Mouse (Mus musculus) E14TG2a.4 (cell line): ENCODE data around the gene Mbd6.

Experiments used
- H3K27me3 ChIP-seq: 2 replicates; pipeline ENCODE4 v1.6.1; 2014; ENCODE audit warnings: low read length, control low read depth; ENCODE audit not compliant: insufficient read depth
- H3K36me3 ChIP-seq: 2 replicates; pipeline ENCODE4 v1.6.1; 2014; ENCODE audit warnings: low read length, control low read depth; ENCODE audit not compliant: insufficient read depth
- H3K4me1 ChIP-seq: replicated peaks from 2 replicates; pipeline ENCODE4 v1.6.1; 2014; ENCODE audit warnings: low read depth, low read length, control low read depth
- H3K4me3 ChIP-seq: replicated peaks from 2 replicates; pipeline ENCODE4 v1.5.1; 2014; ENCODE audit warnings: mild to moderate bottlenecking, low read length
- H3K9me3 ChIP-seq: 2 replicates; pipeline ENCODE4 v1.6.1; 2014; ENCODE audit warnings: low read length, control low read depth
- CTCF ChIP-seq: conservative IDR thresholded peaks from 2 replicates; pipeline ENCODE4 v1.5.1; 2014; ENCODE audit warnings: low read length
- NANOG ChIP-seq: IDR thresholded peaks from 2 replicates; pipeline ENCODE4 v1.6.1; 2014; ENCODE audit warnings: borderline replicate concordance, low read length, mixed read lengths
- POU5F1 ChIP-seq: IDR thresholded peaks from 2 replicates; pipeline ENCODE4 v1.6.1; 2014; ENCODE audit warnings: low read length, borderline replicate concordance

Mbd6 gene

DNA sequence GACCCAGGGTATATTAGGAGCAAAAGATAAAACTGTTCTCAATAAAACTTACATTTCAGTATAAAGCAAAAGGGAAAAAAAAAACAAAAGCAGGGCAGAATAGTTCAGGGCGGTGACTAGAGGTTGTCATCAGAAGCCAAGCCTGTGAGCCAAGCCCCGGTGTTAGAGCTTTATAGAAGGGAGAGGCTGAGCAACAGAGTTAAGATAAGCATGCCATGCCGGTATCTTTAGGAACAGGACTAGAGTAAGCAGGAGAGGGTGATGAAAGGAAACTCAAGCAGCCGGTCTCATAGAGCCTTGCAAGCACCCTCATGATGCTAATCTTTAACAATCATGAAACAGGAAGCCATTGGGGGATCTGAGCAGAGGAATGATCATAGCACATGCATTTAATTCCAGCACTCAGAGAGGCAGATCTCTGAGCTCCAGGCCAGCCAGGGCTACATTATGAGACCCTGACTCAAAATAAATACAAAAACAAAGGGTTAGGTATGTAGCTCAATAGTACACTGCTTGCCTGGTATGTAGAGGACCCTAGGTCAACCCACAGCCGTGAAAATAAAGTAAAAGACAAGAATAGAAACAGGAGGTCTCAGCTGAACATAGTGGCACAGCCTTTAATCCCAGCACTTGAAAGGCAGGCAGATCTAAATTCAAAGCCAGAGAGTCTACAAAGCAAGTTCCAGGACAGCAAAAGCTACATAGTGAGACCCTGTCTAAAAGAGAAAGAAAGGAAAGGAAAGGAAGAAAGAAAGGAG lies 3.2 kb upstream of the Mbd6 start:
- Histone ChIP-seq H3K36me3 (peaks cover 60% of the 10 kb centered on the region), H3K9me3 (no peaks in the 10 kb centered on the region), H3K27me3 (no peaks in the 10 kb centered on the region), H3K4me3 (peak overlapping the region; percentile 86), H3K4me1 (peaks cover 70% of the 10 kb centered on the region)
- no peak for TF ChIP-seq NANOG
- TF ChIP-seq CTCF = no peak
- no peak for TF ChIP-seq POU5F1

DNA sequence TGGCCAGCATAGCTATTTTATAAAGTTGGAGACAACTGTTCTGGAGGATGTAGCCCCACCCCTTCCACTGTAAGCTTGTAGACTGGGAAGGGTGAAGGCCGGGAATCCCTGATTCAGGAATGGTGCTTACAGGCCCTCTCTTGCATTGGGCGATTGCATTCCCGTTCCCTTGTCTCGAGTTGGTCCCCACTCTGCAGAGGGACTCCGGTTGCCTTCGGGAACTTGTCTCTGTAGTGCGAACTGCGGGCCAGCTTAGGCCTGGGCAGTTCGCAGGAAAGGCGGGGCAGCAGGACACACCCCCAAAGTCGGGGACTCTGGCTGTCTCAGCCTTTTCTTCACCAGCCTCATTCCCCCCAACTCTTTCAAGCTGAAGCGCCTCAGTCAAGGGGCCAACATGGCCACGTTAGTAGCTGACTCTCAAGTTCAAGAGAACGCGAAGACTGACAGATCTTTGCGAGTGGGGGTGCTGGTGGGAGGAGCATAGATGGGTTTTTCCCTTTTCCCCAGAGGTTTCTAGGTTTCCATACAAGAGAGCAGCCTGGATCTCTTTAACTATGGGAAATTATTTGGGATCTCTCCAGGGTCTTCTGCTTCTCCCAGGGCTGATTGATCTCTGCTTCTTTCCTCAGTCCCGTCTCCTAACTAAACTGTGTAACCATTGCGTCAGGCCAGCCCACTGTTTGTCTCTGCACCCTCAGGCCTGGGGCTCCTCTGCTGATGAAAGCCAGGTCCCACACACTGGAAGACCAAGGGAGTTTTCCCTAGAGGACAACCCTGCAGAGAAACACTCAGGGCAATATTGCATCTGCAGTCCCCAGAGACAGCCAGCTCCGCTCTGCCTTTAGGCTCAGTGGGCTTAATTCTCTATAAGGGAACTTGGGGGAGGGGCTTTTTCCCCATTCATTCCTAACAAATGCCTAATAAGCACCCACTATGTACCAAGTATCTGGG lies 2.4 kb upstream of the Mbd6 start:
- peaks cover 72% of the 10 kb centered on the region for H3K4me1 ChIP-seq
- no peaks in the 10 kb centered on the region for H3K9me3 ChIP-seq
- peaks cover 61% of the 10 kb centered on the region for H3K36me3 ChIP-seq
- peak overlapping the region; percentile 86 for H3K4me3 ChIP-seq
- H3K27me3 ChIP-seq = no peaks in the 10 kb centered on the region
- TF ChIP-seq CTCF (no peak), NANOG (no peak), POU5F1 (no peak)

DNA sequence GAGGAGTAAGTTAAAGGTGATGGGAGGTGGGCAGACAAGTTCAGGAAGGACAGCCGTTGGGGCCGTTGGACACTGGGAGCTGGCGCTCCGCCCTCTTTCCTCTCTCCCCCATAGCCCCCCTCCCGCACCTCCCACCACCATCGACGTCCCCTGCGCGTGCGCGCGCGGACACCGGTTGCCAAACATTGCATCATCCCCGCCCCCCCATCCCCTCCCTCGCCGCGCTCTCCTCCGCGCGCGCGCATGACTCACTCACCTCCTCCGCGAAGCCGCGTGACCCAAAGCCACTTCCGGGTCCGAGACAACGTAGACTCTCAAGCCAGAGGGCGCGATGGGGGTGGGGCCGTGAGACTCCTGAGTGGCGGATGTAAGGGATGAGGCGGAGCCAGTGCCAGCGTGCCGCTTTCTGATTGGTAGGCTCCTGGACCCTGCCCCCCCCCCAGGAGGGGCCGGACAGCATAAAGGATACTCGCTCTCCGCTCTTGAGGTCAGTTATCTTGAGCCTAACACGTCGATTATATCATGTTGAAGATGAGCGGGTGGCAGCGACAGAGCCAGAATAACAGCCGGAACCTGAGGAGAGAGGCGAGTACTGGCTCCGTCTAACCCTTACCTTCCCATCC lies 1.6 kb upstream of the Mbd6 start:
- Histone ChIP-seq H3K9me3 (no peaks in the 10 kb centered on the region), H3K4me1 (peaks cover 74% of the 10 kb centered on the region), H3K27me3 (no peaks in the 10 kb centered on the region), H3K4me3 (peak overlapping the region; percentile 86), H3K36me3 (peaks cover 61% of the 10 kb centered on the region)
- TF ChIP-seq NANOG (no peak), CTCF (no peak), POU5F1 (no peak)

DNA sequence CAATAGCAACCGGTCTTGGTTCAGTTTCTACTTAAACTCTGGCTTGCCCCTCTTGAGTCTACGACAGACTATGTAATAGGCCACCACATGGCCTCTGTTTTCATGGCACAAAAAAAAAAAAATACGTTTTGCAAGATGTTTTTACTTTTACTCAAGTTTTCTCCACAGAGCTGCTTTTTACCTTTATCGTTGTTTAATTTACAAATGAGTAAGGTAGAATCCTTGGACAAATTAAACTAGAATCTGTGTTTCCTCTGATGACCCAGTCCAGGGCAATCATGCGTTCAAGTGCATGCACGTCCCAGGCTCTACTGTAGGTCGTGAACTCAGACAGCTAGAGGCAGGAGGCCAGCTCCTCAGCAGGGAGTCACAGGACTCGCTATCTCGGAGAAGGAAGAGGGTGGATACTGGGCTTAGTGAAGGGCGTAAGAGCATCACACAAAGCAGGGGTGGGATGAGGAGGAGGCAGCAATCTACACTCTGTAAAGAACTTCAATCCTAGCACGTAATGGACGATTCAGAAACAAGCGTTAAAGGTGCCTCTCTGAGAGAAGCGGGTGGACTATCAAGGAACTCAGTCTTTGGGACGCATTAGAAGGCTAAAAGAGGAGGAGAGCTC lies 864 bp upstream of the Mbd6 start:
- peaks cover 74% of the 10 kb centered on the region for H3K4me1 ChIP-seq
- no peaks in the 10 kb centered on the region for H3K9me3 ChIP-seq
- no peak for TF ChIP-seq NANOG
- peak overlapping the region; percentile 86 for H3K4me3 ChIP-seq
- no peaks in the 10 kb centered on the region for H3K27me3 ChIP-seq
- H3K36me3 ChIP-seq = peaks cover 61% of the 10 kb centered on the region

GRCm38 (mm10) chr10:127288328-127288799 lies 454 bp downstream of the Mbd6 start:
- Histone ChIP-seq H3K27me3 (no peaks in the 10 kb centered on the region), H3K4me1 (peaks cover 86% of the 10 kb centered on the region), H3K9me3 (no peaks in the 10 kb centered on the region), H3K36me3 (peaks cover 61% of the 10 kb centered on the region), H3K4me3 (peak overlapping the region; percentile 86)
- TF ChIP-seq NANOG = no peak
- no peak for TF ChIP-seq POU5F1
- TF ChIP-seq CTCF = no peak

- peaks cover 86% of the 10 kb centered on the region for H3K4me1 ChIP-seq
- no peaks in the 10 kb centered on the region for H3K27me3 ChIP-seq
- H3K36me3 ChIP-seq = peaks cover 61% of the 10 kb centered on the region
- H3K9me3 ChIP-seq = no peaks in the 10 kb centered on the region
- peak overlapping the region; percentile 86 for H3K4me3 ChIP-seq
- TF ChIP-seq POU5F1 (no peak), CTCF (no peak), NANOG (no peak)
Observed at GRCm38 (mm10) chr10:127287936-127288293, 903 bp downstream of the Mbd6 start.

GRCm38 (mm10) chr10:127287271-127287935 lies 1.4 kb downstream of the Mbd6 start:
- TF ChIP-seq NANOG (no peak), POU5F1 (no peak), CTCF (no peak)
- Histone ChIP-seq H3K27me3 (no peaks in the 10 kb centered on the region), H3K36me3 (peaks cover 61% of the 10 kb centered on the region), H3K4me3 (peak overlapping the region; percentile 86), H3K4me1 (peaks cover 87% of the 10 kb centered on the region), H3K9me3 (no peaks in the 10 kb centered on the region)

DNA sequence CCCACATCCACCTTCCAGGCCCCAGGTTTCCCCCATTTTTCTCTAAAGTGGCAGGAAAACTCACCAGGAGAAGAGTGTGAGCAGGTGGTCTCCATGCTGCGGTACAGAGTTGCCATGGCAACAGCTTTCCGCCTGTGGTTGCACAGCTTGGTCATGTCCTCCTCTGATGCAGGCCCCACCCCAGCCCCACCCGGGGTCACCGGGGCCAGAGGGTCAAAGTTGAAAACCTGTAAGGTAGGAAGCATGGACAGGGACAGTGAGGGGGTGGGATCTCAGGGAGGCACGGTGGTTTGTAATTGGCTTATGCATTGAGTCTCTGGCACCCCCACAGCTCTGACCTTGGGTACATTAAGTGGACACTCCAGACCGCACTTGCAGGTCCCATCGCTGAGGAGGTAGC lies 2.1 kb downstream of the Mbd6 start:
- H3K36me3 ChIP-seq = peaks cover 64% of the 10 kb centered on the region
- H3K4me3 ChIP-seq = peak overlapping the region; percentile 86; the same call in 1 of the 2 replicates
- peaks cover 87% of the 10 kb centered on the region for H3K4me1 ChIP-seq
- H3K27me3 ChIP-seq = no peaks in the 10 kb centered on the region
- H3K9me3 ChIP-seq = no peaks in the 10 kb centered on the region
- no peak for TF ChIP-seq CTCF
- no peak for TF ChIP-seq POU5F1
- TF ChIP-seq NANOG = no peak
